Mouse (Mus musculus) heart, embryonic 10.5 days (tissue): ENCODE measurements around the gene Opa3. TPM values are rescaled to one million over a fixed set of nuclear protein-coding genes. Genes with fewer than 3 reads are reported as not detected.
A peak's percentile ranks its signal among the peaks of the same experiment; 100 is the strongest.

Source experiments
- DNase-seq: peaks from one replicate; pipeline ENCODE4 v3.0.0-alpha.2; 2017; ENCODE audit warnings: low spot score
- H3K27ac ChIP-seq: fragments of 300-500 bp; sonication (generic); 2 replicates; pipeline ENCODE4 v1.5.1; 2016; ENCODE audit warnings: mild to moderate bottlenecking
- H3K27me3 ChIP-seq: fragments of 300-500 bp; sonication (generic); 2 replicates; pipeline ENCODE4 v1.6.1; 2016; ENCODE audit warnings: mild to moderate bottlenecking; ENCODE audit not compliant: poor library complexity, insufficient read depth, severe bottlenecking
- H3K36me3 ChIP-seq: fragments of 300-500 bp; sonication (generic); 2 replicates; pipeline ENCODE4 v1.6.1; 2016; ENCODE audit warnings: mild to moderate bottlenecking, moderate library complexity
- H3K4me1 ChIP-seq: fragments of 300-500 bp; sonication (generic); 2 replicates; pipeline ENCODE4 v1.6.1; 2016; ENCODE audit warnings: mild to moderate bottlenecking
- H3K4me3 ChIP-seq: fragments of 300-500 bp; sonication (generic); 2 replicates; pipeline ENCODE4 v1.5.1; 2016; ENCODE audit warnings: mild to moderate bottlenecking, moderate library complexity
- H3K9me3 ChIP-seq: fragments of 300-500 bp; sonication (generic); 2 replicates; pipeline ENCODE4 v1.6.1; 2016; ENCODE audit warnings: mild to moderate bottlenecking, moderate library complexity
- WGBS: fragments of 180-500 bp; shearing (Covaris S2); methylation state at CpG from one replicate; pipeline ENCODE4 v1.1.7; 2016; 5-methylcytosine and 5-hydroxymethylcytosine counted together
- polyA plus RNA-seq: library from polyadenylated mRNA; unstranded; fragments of >200 nt; fragmentation: Nextera tagmentation; extraction: Ambion mirVana; gene quantifications from 2 replicates; pipeline ENCODE4 v1.2.1, GENCODE M21; 2016

Gene Opa3
- polyA plus RNA-seq, 1 experiment from 2014 or later: 47.9 TPM

DNA sequence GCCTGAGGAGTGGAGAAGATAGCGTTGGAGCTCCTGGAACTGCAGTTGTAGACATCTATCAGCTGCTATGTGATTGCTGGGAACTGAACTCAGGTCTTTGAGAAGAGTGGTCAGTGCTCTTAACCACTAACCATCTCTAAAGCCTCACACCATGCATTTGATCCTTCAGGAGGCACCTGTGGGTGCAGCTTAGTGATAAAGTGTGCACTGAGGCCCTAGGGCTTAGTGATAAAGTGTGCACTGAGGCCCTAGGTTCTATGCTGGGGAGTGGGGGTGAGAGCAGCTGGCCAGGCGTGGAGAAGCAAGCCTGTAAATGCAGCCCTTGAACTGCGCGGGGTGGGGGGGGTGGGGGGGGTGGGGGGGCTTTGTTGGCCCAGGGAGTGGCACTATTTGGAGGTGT is 11.9 kb downstream of the Opa3 start:
- Histone ChIP-seq H3K27me3 (no peaks in the 10 kb centered on the region), H3K4me3 (no peak overlapping the region), H3K36me3 (peaks cover 15% of the 10 kb centered on the region), H3K4me1 (peaks cover 39% of the 10 kb centered on the region), H3K27ac (peak overlapping the region; percentile 81), H3K9me3 (no peaks in the 10 kb centered on the region)
- WGBS: 61% methylated on average over 2 of the region's 4 CpGs
- DNase-seq: peak; percentile 89

DNA sequence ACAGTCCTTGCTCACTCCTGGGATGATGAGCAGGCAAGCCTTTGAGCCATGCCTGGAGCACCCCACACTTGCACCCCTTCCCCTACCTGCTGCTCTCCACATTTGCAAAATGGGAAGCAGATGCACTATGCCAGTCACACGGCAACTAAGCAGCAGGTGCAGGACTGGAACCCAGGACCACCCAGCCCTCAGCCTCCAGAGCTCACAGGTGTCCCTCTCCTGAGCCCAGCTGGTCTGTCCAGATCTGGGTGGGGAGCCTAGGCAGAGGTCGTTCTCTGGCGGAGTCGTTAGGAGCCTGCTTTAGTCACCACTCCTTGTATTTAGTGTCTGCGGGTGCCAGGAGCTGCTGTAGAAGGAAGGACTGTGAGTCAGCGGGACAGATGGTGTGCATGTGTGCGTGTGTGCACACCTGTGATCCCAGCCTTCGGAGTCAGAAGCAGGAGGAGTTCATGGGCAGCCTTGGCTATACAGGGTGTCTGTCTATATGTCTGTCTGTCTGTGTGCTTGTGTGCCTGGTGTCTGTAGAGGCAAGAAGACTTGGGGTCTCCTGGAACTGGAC is 12.8 kb downstream of the Opa3 start:
- peaks cover 32% of the 10 kb centered on the region for H3K4me1 ChIP-seq
- no peaks in the 10 kb centered on the region for H3K9me3 ChIP-seq
- WGBS: 84% methylated on average over 8 of the region's 8 CpGs
- no peak overlapping the region for H3K4me3 ChIP-seq
- no peak for DNase-seq
- peaks cover 25% of the 10 kb centered on the region for H3K36me3 ChIP-seq
- peak overlapping the region; percentile 43 for H3K27ac ChIP-seq
- no peaks in the 10 kb centered on the region for H3K27me3 ChIP-seq

DNA sequence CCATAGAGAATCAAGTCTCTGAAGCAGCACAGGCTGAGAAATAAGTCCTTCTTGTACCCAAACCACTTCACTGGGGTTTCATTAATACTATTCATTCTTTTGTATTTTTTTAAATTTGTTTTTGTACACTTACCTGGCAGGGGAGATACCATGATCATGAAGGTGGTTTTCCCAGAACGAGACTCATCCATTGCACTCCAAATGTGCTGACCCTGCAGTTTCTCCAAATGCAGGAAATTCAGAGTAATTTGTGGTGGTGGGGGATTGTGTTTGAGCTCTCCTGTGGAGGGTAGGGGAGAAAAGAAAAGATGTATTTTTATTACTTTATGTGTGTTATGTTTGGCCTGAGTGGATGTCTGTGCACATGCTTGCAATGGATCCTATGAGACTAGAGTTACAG is 13.9 kb downstream of the Opa3 start:
- Histone ChIP-seq H3K4me3 (no peak overlapping the region), H3K36me3 (peaks cover 35% of the 10 kb centered on the region), H3K27me3 (no peaks in the 10 kb centered on the region), H3K4me1 (peaks cover 24% of the 10 kb centered on the region), H3K27ac (no peak overlapping the region), H3K9me3 (no peaks in the 10 kb centered on the region)
- DNase-seq: no peak
- WGBS: 90% methylated on average over 1 of the region's 1 CpGs

DNA sequence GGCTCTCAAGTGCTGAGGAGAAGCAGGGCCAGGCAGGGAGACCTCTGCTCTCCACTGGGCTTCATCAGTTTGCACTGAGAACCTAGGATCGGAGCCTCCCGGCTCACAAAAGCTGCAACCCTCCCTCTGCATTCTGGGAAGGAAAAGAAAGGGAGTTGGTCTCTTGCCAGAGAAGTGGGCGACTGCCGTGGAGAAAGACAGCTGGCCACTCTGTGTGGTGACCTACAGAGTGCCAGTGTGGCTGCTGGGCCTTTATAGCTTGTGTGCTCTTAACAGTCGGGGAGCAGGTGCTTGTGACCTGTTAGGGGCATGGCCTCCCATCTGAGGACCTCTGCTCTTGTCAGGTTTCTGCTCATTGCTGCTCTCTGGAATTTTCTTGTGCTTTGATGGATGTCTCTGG is 15.7 kb downstream of the Opa3 start:
- WGBS: 87% methylated on average over 5 of the region's 5 CpGs
- H3K4me1 ChIP-seq: peaks cover 12% of the 10 kb centered on the region
- peaks cover 44% of the 10 kb centered on the region for H3K36me3 ChIP-seq
- H3K27me3 ChIP-seq: no peaks in the 10 kb centered on the region
- H3K4me3 ChIP-seq: no peak overlapping the region
- no peaks in the 10 kb centered on the region for H3K9me3 ChIP-seq
- H3K27ac ChIP-seq: no peak overlapping the region
- no peak for DNase-seq

DNA sequence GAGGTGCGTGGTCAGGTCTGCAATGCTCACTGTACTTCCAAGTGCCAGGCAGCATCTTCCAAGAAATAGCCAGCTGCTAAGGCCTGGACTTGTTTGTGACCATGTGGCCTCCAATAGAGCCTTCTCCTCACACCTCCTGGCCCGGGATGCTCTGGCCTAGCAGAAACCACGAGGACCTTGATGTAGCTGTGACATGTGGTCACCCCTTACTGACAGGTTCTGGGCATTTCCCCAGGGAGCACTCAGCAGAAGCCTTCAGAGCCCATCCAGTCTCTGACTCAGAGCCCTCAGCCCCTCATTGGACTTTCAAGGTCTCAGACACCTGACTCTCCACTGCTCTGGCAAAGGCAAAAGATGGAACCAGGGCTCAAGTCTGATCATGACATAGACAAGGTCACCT is 16.9 kb downstream of the Opa3 start:
- no peak overlapping the region for H3K4me3 ChIP-seq
- H3K27me3 ChIP-seq: no peaks in the 10 kb centered on the region
- peaks cover under 1% of the 10 kb centered on the region; the same call in 1 of the 2 replicates for H3K4me1 ChIP-seq
- no peaks in the 10 kb centered on the region for H3K9me3 ChIP-seq
- no peak overlapping the region for H3K27ac ChIP-seq
- DNase-seq: no peak
- H3K36me3 ChIP-seq: peaks cover 44% of the 10 kb centered on the region
- WGBS: 80% methylated on average over 3 of the region's 3 CpGs

DNA sequence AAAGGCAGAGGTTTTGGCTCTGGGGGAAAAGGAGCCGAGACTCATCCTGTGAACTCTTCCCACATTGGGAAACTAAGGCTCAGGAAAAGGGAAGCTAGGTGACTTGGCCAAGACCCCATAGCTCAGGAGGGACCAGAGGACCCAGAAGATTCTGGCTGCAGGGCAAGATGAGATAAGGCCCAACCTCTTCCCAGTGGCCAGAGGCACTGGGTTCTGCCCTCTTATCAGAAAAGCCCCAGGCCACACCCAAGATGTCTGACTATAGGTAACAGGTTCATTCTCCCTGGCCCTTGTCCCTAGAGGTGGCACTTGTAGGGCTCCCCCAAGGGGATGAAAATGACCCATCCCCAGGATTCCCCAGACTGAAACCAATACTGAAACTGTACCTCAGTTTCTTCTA is 18.7 kb downstream of the Opa3 start:
- H3K27me3 ChIP-seq: no peaks in the 10 kb centered on the region
- H3K4me1 ChIP-seq: no peaks in the 10 kb centered on the region; the same call in 1 of the 2 replicates
- no peak overlapping the region for H3K4me3 ChIP-seq
- WGBS: 83% methylated on average over 1 of the region's 1 CpGs
- no peaks in the 10 kb centered on the region for H3K9me3 ChIP-seq
- H3K27ac ChIP-seq: peak overlapping the region; percentile 4; the same call in 1 of the 2 replicates
- peak; percentile 77 for DNase-seq
- H3K36me3 ChIP-seq: peaks cover 39% of the 10 kb centered on the region

DNA sequence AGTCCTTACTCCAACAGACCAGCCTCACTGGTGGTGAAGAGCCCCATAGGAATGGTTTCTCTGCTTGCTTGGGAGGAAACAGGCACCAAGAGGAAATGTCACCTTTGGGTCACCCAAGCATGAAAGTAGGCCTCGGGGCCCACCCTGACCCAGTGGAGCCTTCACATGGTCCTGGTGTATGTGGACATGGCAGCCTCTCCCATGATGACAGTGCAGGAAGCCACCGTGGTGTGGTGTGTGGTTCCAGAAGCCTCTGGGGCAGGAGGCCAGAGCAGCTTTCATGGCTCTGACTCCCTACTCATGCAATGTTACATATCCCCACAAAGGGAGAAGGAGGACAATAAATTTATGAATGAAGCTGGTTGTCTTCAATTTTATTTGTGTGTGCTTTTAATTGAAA is 19.4 kb downstream of the Opa3 start:
- Histone ChIP-seq H3K9me3 (no peaks in the 10 kb centered on the region), H3K4me1 (no peaks in the 10 kb centered on the region; the same call in 1 of the 2 replicates), H3K36me3 (peaks cover 39% of the 10 kb centered on the region), H3K27me3 (no peaks in the 10 kb centered on the region), H3K27ac (peak overlapping the region; percentile 4; the same call in 1 of the 2 replicates), H3K4me3 (no peak overlapping the region)
- DNase-seq: peak; percentile 73
- WGBS: 90% methylated on average over 2 of the region's 2 CpGs

DNA sequence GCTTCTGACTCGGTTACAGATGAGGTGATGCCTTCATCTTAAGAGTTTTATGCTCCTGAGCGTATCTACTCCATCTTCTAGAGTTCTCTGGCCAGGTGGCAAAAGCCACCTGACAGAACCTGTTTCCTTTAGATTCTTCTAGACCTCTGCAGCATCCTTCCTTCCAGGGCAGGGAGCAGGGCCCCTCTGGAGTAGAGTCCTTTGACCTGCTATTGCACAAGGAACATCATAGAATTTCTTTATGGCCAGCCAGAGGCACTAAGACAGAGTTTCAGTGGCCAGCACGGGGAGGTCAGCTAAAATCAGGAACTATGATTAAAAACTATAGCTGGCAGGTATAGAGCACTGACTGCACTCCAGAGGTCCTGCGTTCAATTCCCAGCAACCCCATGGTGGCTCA is 23.9 kb downstream of the Opa3 start:
- H3K36me3 ChIP-seq: peaks cover 35% of the 10 kb centered on the region
- DNase-seq: no peak
- 86% methylated on average over 4 of the region's 4 CpGs for WGBS
- no peaks in the 10 kb centered on the region for H3K27me3 ChIP-seq
- no peaks in the 10 kb centered on the region; the same call in 1 of the 2 replicates for H3K9me3 ChIP-seq
- H3K4me3 ChIP-seq: no peak overlapping the region
- H3K4me1 ChIP-seq: 0 out of 2 replicates have a peak, but pooled peaks cover 2% of the 10 kb centered on the region
- H3K27ac ChIP-seq: no peak overlapping the region

DNA sequence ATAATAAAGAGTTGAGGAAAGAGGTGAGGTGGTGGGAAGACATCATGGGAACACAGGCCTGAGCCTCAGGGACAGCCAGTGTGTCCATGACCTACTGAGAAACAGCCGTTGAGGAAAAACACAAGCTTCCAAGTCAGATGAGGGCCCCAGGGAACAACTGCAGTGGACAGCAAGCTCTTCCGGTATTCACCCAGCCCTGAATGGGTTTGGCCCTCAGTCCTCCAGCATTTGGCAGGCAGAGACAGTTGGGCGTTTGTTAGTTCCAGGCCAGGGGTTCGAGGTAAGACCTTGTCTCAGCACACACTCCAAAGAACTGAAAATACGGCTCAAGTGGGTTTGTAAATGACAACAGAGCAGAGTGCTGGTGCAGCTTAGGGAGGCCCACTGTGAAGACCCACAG is 25.3 kb downstream of the Opa3 start:
- Histone ChIP-seq H3K9me3 (no peaks in the 10 kb centered on the region; the same call in 1 of the 2 replicates), H3K36me3 (peaks cover 41% of the 10 kb centered on the region), H3K27me3 (no peaks in the 10 kb centered on the region), H3K4me1 (peaks cover 9% of the 10 kb centered on the region; the same call in 1 of the 2 replicates), H3K4me3 (no peak overlapping the region), H3K27ac (no peak overlapping the region)
- no peak for DNase-seq
- 58% methylated on average over 5 of the region's 5 CpGs for WGBS

DNA sequence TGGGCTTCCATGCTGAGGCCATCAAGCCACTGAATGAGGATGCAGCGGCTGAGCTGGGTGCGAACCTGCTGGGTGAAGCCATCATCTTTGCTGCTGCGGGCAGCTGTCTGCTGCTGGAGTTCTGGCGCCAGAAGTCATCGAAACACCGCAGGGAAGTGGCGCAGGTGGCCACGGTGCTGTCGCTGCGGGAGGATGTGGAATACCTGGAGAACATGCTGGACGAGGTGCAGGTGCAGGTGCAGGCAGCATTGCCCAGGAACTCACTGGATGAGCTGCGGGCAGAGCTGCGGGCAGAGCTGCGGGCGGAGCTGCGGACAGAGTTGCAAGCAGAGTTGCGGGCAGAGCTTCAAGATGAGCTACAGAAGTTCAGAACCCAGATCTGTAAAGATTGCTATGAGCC is 27.3 kb downstream of the Opa3 start:
- no peak overlapping the region for H3K27ac ChIP-seq
- no peaks in the 10 kb centered on the region for H3K27me3 ChIP-seq
- peaks cover 58% of the 10 kb centered on the region for H3K36me3 ChIP-seq
- DNase-seq: no peak
- WGBS: 84% methylated on average over 17 of the region's 17 CpGs
- peaks cover 9% of the 10 kb centered on the region; the same call in 1 of the 2 replicates for H3K4me1 ChIP-seq
- H3K4me3 ChIP-seq: 0 out of 2 replicates have a peak overlapping the region, but pooled peaks have one; percentile 12
- H3K9me3 ChIP-seq: no peaks in the 10 kb centered on the region; the same call in 1 of the 2 replicates

DNA sequence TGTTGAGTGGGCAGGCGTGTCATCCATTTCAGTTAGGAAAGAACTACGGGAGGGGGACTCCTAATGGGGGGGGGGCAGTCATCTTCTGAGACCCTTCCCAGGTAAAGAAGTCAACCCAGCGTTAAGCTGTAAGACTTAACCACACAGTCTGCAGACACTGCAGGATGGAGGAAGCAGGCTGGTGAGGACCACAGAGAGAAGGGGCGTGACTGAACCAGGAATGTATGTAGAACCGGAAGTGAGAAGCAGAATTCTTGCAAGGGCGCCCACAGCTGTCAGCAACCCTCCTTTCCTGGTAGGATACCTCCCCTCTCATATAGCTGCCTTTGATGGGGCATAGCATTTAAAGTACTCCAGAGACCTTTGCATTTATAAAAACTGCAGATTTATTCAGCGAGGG is 28.4 kb downstream of the Opa3 start:
- Histone ChIP-seq H3K4me3 (no peak overlapping the region), H3K9me3 (no peaks in the 10 kb centered on the region; the same call in 1 of the 2 replicates), H3K27me3 (no peaks in the 10 kb centered on the region), H3K27ac (no peak overlapping the region), H3K36me3 (peaks cover 70% of the 10 kb centered on the region), H3K4me1 (peaks cover 9% of the 10 kb centered on the region; the same call in 1 of the 2 replicates)
- DNase-seq: no peak
- 86% methylated on average over 7 of the region's 7 CpGs for WGBS

DNA sequence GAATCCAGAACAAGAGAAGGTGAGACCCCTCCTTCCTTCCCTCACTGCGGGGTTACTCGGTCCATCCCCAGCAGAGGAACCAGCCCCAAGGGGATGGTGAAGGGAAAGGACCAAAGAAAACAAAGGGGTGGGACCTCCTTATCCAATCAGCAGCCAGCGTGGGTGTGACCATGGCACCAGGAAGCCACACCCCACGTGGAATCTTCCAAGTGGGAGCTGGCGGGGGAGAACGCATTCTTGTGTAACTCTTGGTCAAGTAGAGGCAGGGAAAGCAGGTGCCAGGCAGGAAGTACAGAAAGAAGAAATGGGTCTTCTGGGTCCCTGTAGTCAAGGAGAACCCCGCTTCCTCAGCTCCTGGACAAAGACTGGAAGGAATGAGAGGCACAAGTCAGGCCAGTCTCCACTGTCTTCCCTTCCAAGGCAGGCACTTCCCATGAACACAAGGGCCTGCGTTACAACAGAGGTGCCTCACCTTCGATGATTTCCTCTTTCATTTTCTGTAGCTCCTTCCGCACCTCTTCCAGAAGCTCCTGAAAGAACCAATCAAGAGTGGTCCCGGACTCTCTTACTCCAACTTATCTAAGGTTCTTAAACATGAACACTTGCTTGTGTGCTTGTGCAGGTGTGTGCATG is 29.4 kb downstream of the Opa3 start:
- 36% methylated on average over 11 of the region's 11 CpGs for WGBS
- H3K36me3 ChIP-seq: peaks cover 79% of the 10 kb centered on the region
- no peak overlapping the region for H3K4me3 ChIP-seq
- no peaks in the 10 kb centered on the region for H3K27me3 ChIP-seq
- H3K27ac ChIP-seq: no peak overlapping the region
- DNase-seq: peak; percentile 93
- no peaks in the 10 kb centered on the region; the same call in 1 of the 2 replicates for H3K9me3 ChIP-seq
- peaks cover 9% of the 10 kb centered on the region; the same call in 1 of the 2 replicates for H3K4me1 ChIP-seq

DNA sequence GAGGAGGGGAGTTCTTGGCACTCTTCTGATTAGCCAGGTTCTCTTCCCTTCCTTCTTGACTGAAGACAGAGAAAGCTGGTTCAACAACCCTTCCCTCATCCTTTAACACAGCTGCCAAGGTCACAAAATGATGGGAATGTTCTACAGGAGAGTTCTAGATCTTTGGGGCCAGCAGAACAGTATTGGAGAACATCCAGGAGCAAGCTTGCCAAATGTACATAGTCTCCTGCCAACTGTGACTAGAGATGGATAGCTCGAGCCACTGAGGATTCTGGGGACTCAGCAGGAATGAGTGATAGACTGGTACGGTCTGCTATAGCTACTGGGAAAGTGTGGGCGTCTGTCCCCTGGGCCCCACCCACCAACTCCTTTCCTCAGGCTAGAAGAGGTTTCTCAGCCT is 30.2 kb downstream of the Opa3 start:
- H3K36me3 ChIP-seq: peaks cover 87% of the 10 kb centered on the region
- H3K27me3 ChIP-seq: no peaks in the 10 kb centered on the region
- H3K27ac ChIP-seq: no peak overlapping the region
- H3K9me3 ChIP-seq: no peaks in the 10 kb centered on the region; the same call in 1 of the 2 replicates
- WGBS: 86% methylated on average over 3 of the region's 3 CpGs
- H3K4me1 ChIP-seq: peaks cover 9% of the 10 kb centered on the region; the same call in 1 of the 2 replicates
- no peak overlapping the region for H3K4me3 ChIP-seq
- no peak for DNase-seq
